Mouse (Mus musculus): ENCODE measurements around the gene Olfr177. TPM values are rescaled to one million over a fixed set of nuclear protein-coding genes. Genes with fewer than 3 reads are reported as not detected.

The Olfr177 gene
- polyA plus RNA-seq (2014; fragmentation: Nextera tagmentation; extraction: Ambion mirVana): not detected in 2 replicates

GRCm38 (mm10) chr16:58874668-58875067, at the start of gene Olfr177:
Gene Olfr177 (minus strand): TSS chr16:58874768.
- Histone ChIP-seq H3K27me3 (ENCODE audit: control insufficient read depth, insufficient read depth, low read length) (no peaks in the 10 kb centered on the region), H3K4me3 (ENCODE audit: low read depth, low read length) (no peak within 1 kb of the TSS), H3K4me2 (ENCODE audit: low read depth, low read length) (no peak within 1 kb of the TSS), H3K4me1 (ENCODE audit: control insufficient read depth, insufficient read depth, low read length) (no peaks in the 10 kb centered on the region), H3K36me3 (ENCODE audit: control insufficient read depth, insufficient read depth, low read length) (no peaks in the 10 kb centered on the region), H3K9ac (replicated peaks; ENCODE audit: low read depth, low read length) (no peak within 1 kb of the TSS), H3K27ac (ENCODE audit: low read depth, low read length) (no peak within 1 kb of the TSS), H3K9me3 (ENCODE audit: control insufficient read depth, low read length) (no peaks in the 10 kb centered on the region)
- WGBS: 63% methylated on average over 1 of the region's 1 CpGs
- ATAC-seq (ENCODE audit: low read depth): no peak

- no peak within 1 kb of the TSS for H3K4me3 ChIP-seq (ENCODE audit: low read depth, low read length)
These were observed 17.4 kb upstream of the Olfr177 start, which contains the start of gene Olfr178 for GRCm38 (mm10) chr16:58891963-58892362. Gene Olfr178 (minus strand): TSS chr16:58892063.

GRCm38 (mm10) chr16:58884416-58884815, 9.8 kb upstream of the Olfr177 start:
- ATAC-seq (ENCODE audit: low read depth): no peak
- WGBS: 98% methylated on average over 2 of the region's 2 CpGs
- Histone ChIP-seq H3K9ac (replicated peaks; ENCODE audit: low read depth, low read length) (no peak overlapping the region), H3K9me3 (ENCODE audit: control insufficient read depth, low read length) (no peaks in the 10 kb centered on the region), H3K4me2 (ENCODE audit: low read depth, low read length) (no peak overlapping the region), H3K4me3 (ENCODE audit: low read depth, low read length) (no peak overlapping the region), H3K27me3 (ENCODE audit: control insufficient read depth, insufficient read depth, low read length) (no peaks in the 10 kb centered on the region), H3K36me3 (ENCODE audit: control insufficient read depth, insufficient read depth, low read length) (no peaks in the 10 kb centered on the region), H3K27ac (ENCODE audit: low read depth, low read length) (no peak overlapping the region), H3K4me1 (ENCODE audit: control insufficient read depth, insufficient read depth, low read length) (no peaks in the 10 kb centered on the region)

More at GRCm38 (mm10) chr16:58891963-58892362, 17.4 kb upstream of the Olfr177 start, which contains the start of gene Olfr178:
- WGBS: 93% methylated on average over 3 of the region's 3 CpGs
- no peaks in the 10 kb centered on the region for H3K27me3 ChIP-seq (ENCODE audit: control insufficient read depth, insufficient read depth, low read length)
- no peak for ATAC-seq (ENCODE audit: low read depth)
- no peaks in the 10 kb centered on the region for H3K4me1 ChIP-seq (ENCODE audit: control insufficient read depth, insufficient read depth, low read length)
- no peak within 1 kb of the TSS for H3K4me2 ChIP-seq (ENCODE audit: low read depth, low read length)
- H3K9me3 ChIP-seq (ENCODE audit: control insufficient read depth, low read length): no peaks in the 10 kb centered on the region
- H3K36me3 ChIP-seq (ENCODE audit: control insufficient read depth, insufficient read depth, low read length): no peaks in the 10 kb centered on the region
- no peak within 1 kb of the TSS for H3K9ac ChIP-seq (replicated peaks; ENCODE audit: low read depth, low read length)
- no peak within 1 kb of the TSS for H3K27ac ChIP-seq (ENCODE audit: low read depth, low read length)

- WGBS: 75% methylated on average over 1 of the region's 1 CpGs
- Histone ChIP-seq H3K27me3 (ENCODE audit: control insufficient read depth, insufficient read depth, low read length) (no peaks in the 10 kb centered on the region), H3K4me3 (ENCODE audit: low read depth, low read length) (no peak overlapping the region), H3K36me3 (ENCODE audit: control insufficient read depth, insufficient read depth, low read length) (no peaks in the 10 kb centered on the region), H3K4me1 (ENCODE audit: control insufficient read depth, insufficient read depth, low read length) (no peaks in the 10 kb centered on the region), H3K27ac (ENCODE audit: low read depth, low read length) (no peak overlapping the region), H3K4me2 (ENCODE audit: low read depth, low read length) (no peak overlapping the region), H3K9me3 (ENCODE audit: control insufficient read depth, low read length) (no peaks in the 10 kb centered on the region), H3K9ac (replicated peaks; ENCODE audit: low read depth, low read length) (no peak overlapping the region)
- ATAC-seq (ENCODE audit: low read depth): no peak
These were observed 13.1 kb downstream of the Olfr177 start for GRCm38 (mm10) chr16:58861479-58861878.

- no peaks in the 10 kb centered on the region for H3K9me3 ChIP-seq (ENCODE audit: control insufficient read depth, low read length)
- no peak for ATAC-seq (ENCODE audit: low read depth)
- H3K27ac ChIP-seq (ENCODE audit: low read depth, low read length): no peak overlapping the region
- no peaks in the 10 kb centered on the region for H3K4me1 ChIP-seq (ENCODE audit: control insufficient read depth, insufficient read depth, low read length)
- WGBS: 89% methylated on average over 2 of the region's 2 CpGs
- H3K36me3 ChIP-seq (ENCODE audit: control insufficient read depth, insufficient read depth, low read length): no peaks in the 10 kb centered on the region
- no peak overlapping the region for H3K4me3 ChIP-seq (ENCODE audit: low read depth, low read length)
- no peak overlapping the region for H3K9ac ChIP-seq (replicated peaks; ENCODE audit: low read depth, low read length)
- no peak overlapping the region for H3K4me2 ChIP-seq (ENCODE audit: low read depth, low read length)
- no peaks in the 10 kb centered on the region for H3K27me3 ChIP-seq (ENCODE audit: control insufficient read depth, insufficient read depth, low read length)
These were observed 14.4 kb downstream of the Olfr177 start for GRCm38 (mm10) chr16:58860032-58860737.

- Histone ChIP-seq H3K4me3 (ENCODE audit: low read depth, low read length) (no peak within 1 kb of the TSS), H3K9me3 (ENCODE audit: control insufficient read depth, low read length) (no peaks in the 10 kb centered on the region), H3K4me1 (ENCODE audit: control insufficient read depth, insufficient read depth, low read length) (no peaks in the 10 kb centered on the region), H3K27ac (ENCODE audit: low read depth, low read length) (no peak within 1 kb of the TSS), H3K36me3 (ENCODE audit: control insufficient read depth, insufficient read depth, low read length) (no peaks in the 10 kb centered on the region), H3K4me2 (ENCODE audit: low read depth, low read length) (no peak within 1 kb of the TSS), H3K9ac (replicated peaks; ENCODE audit: low read depth, low read length) (no peak within 1 kb of the TSS), H3K27me3 (ENCODE audit: control insufficient read depth, insufficient read depth, low read length) (no peaks in the 10 kb centered on the region)
- ATAC-seq (ENCODE audit: low read depth): no peak
- WGBS: 88% methylated on average over 1 of the region's 1 CpGs
These were observed 47.7 kb downstream of the Olfr177 start, which contains the start of gene Olfr175-ps1 for GRCm38 (mm10) chr16:58826732-58827319. Gene Olfr175-ps1 (minus strand): TSS chr16:58826782.

Other genes with a start within 250 kb of the Olfr177 start
- not detected in 2 replicates for gene E330017A01Rik, start 236.0 kb downstream of the Olfr177 start, polyA plus RNA-seq (2014; fragmentation: Nextera tagmentation; extraction: Ambion mirVana)
- 16.5 and 17.0 TPM in 2 replicates for gene Cpox, start 204.5 kb downstream of the Olfr177 start, polyA plus RNA-seq (2014; fragmentation: Nextera tagmentation; extraction: Ambion mirVana)
- 0.21 TPM in 1 of 2 replicates, not detected in the other for gene Gpr15, start 155.7 kb downstream of the Olfr177 start, polyA plus RNA-seq (2014; fragmentation: Nextera tagmentation; extraction: Ambion mirVana)
- 146 and 147 TPM in 2 replicates for gene Cldnd1, start 146.9 kb downstream of the Olfr177 start, polyA plus RNA-seq (2014; fragmentation: Nextera tagmentation; extraction: Ambion mirVana)
- gene Olfr172, start 111.6 kb downstream of the Olfr177 start, polyA plus RNA-seq (2014; fragmentation: Nextera tagmentation; extraction: Ambion mirVana): not detected in 2 replicates
- not detected in 2 replicates for gene Olfr173, start 74.5 kb downstream of the Olfr177 start, polyA plus RNA-seq (2014; fragmentation: Nextera tagmentation; extraction: Ambion mirVana)
- not detected in 2 replicates for gene Olfr175-ps1, start 48.0 kb downstream of the Olfr177 start, polyA plus RNA-seq (2014; fragmentation: Nextera tagmentation; extraction: Ambion mirVana)
- not detected in 2 replicates for gene Olfr178, start 17.3 kb upstream of the Olfr177 start, polyA plus RNA-seq (2014; fragmentation: Nextera tagmentation; extraction: Ambion mirVana)
- not detected in 2 replicates for gene Olfr181, start 54.0 kb upstream of the Olfr177 start, polyA plus RNA-seq (2014; fragmentation: Nextera tagmentation; extraction: Ambion mirVana)
- not detected in 2 replicates for gene Olfr180, start 54.6 kb upstream of the Olfr177 start, polyA plus RNA-seq (2014; fragmentation: Nextera tagmentation; extraction: Ambion mirVana)
- not detected in 2 replicates for gene Olfr183, start 120.6 kb upstream of the Olfr177 start, polyA plus RNA-seq (2014; fragmentation: Nextera tagmentation; extraction: Ambion mirVana)
- gene Olfr186, start 155.5 kb upstream of the Olfr177 start, polyA plus RNA-seq (2014; fragmentation: Nextera tagmentation; extraction: Ambion mirVana): not detected in 2 replicates
- not detected in 2 replicates for gene Olfr187, start 165.0 kb upstream of the Olfr177 start, polyA plus RNA-seq (2014; fragmentation: Nextera tagmentation; extraction: Ambion mirVana)
- gene Olfr190, start 203.2 kb upstream of the Olfr177 start, polyA plus RNA-seq (2014; fragmentation: Nextera tagmentation; extraction: Ambion mirVana): not detected in 2 replicates
- gene Olfr191, start 215.1 kb upstream of the Olfr177 start, polyA plus RNA-seq (2014; fragmentation: Nextera tagmentation; extraction: Ambion mirVana): not detected in 2 replicates
- not detected in 2 replicates for gene Olfr193, start 237.1 kb upstream of the Olfr177 start, polyA plus RNA-seq (2014; fragmentation: Nextera tagmentation; extraction: Ambion mirVana)
- gene Olfr194, start 246.3 kb upstream of the Olfr177 start, polyA plus RNA-seq (2014; fragmentation: Nextera tagmentation; extraction: Ambion mirVana): not detected in 2 replicates